Mouse (Mus musculus): ENCODE measurements around the gene Dpp6.

The Dpp6 gene

GRCm38 (mm10) chr5:27194157-27194556 lies 377.2 kb downstream of the Dpp6 start:
- no peak for DNase-seq (ENCODE audit: low spot score in 2 of 2)

- no peak for DNase-seq (ENCODE audit: low spot score in 2 of 2)
These were observed 378.0 kb downstream of the Dpp6 start for GRCm38 (mm10) chr5:27194975-27195374.

- DNase-seq (ENCODE audit: low spot score in 2 of 2), result no peak
These were observed 383.8 kb downstream of the Dpp6 start for GRCm38 (mm10) chr5:27200581-27201341.

- no peak for DNase-seq (ENCODE audit: low spot score in 2 of 2)
These were observed 386.1 kb downstream of the Dpp6 start for GRCm38 (mm10) chr5:27203131-27203530.

- no peak for DNase-seq (ENCODE audit: low spot score in 2 of 2)
These were observed 387.7 kb downstream of the Dpp6 start for GRCm38 (mm10) chr5:27204721-27205120.

GRCm38 (mm10) chr5:27205754-27206153 lies 388.8 kb downstream of the Dpp6 start:
- no peak for DNase-seq (ENCODE audit: low spot score in 2 of 2)

- no peak for DNase-seq (ENCODE audit: low spot score in 2 of 2)
These were observed 389.2 kb downstream of the Dpp6 start for GRCm38 (mm10) chr5:27206213-27206612.

GRCm38 (mm10) chr5:27220116-27220515 lies 403.1 kb downstream of the Dpp6 start:
- DNase-seq (ENCODE audit: low spot score in 2 of 2), result no peak

GRCm38 (mm10) chr5:27242078-27242477 lies 425.1 kb downstream of the Dpp6 start:
- DNase-seq (ENCODE audit: low spot score in 2 of 2), result no peak

- DNase-seq (ENCODE audit: low spot score in 2 of 2), result no peak
These were observed 426.2 kb downstream of the Dpp6 start for GRCm38 (mm10) chr5:27243226-27243625.

- no peak for DNase-seq (ENCODE audit: low spot score in 2 of 2)
These were observed 430.8 kb downstream of the Dpp6 start for GRCm38 (mm10) chr5:27247793-27248192.

GRCm38 (mm10) chr5:27248685-27249084 lies 431.7 kb downstream of the Dpp6 start:
- DNase-seq (ENCODE audit: low spot score in 2 of 2), result no peak

GRCm38 (mm10) chr5:27249951-27250350 lies 432.9 kb downstream of the Dpp6 start:
- DNase-seq (ENCODE audit: low spot score in 2 of 2), result no peak

- no peak for DNase-seq (ENCODE audit: low spot score in 2 of 2)
These were observed 433.9 kb downstream of the Dpp6 start for GRCm38 (mm10) chr5:27250906-27251305.

GRCm38 (mm10) chr5:27251361-27251760 lies 434.4 kb downstream of the Dpp6 start:
- DNase-seq (ENCODE audit: low spot score in 2 of 2), result no peak

GRCm38 (mm10) chr5:27255247-27255646 lies 438.2 kb downstream of the Dpp6 start:
- no peak for DNase-seq (ENCODE audit: low spot score in 2 of 2)

GRCm38 (mm10) chr5:27258636-27259035 lies 441.6 kb downstream of the Dpp6 start:
- no peak for DNase-seq (ENCODE audit: low spot score in 2 of 2)

GRCm38 (mm10) chr5:27261746-27262727 lies 445.0 kb downstream of the Dpp6 start:
- peak in 1 of 2 experiments; percentile 63 for DNase-seq (ENCODE audit: low spot score in 2 of 2)

- no peak for DNase-seq (ENCODE audit: low spot score in 2 of 2)
These were observed 445.7 kb downstream of the Dpp6 start for GRCm38 (mm10) chr5:27262751-27263150.

- DNase-seq (ENCODE audit: low spot score in 2 of 2), result no peak
These were observed 448.3 kb downstream of the Dpp6 start for GRCm38 (mm10) chr5:27265281-27265680.

- DNase-seq (ENCODE audit: low spot score in 2 of 2), result no peak
These were observed 454.3 kb downstream of the Dpp6 start for GRCm38 (mm10) chr5:27271336-27271735.

- DNase-seq (ENCODE audit: low spot score in 2 of 2), result no peak
These were observed 457.9 kb downstream of the Dpp6 start for GRCm38 (mm10) chr5:27274781-27275395.

All from urinary bladder, postnatal 4 days (tissue).